Comparison of ENCODE assay signal across 10 mouse cellular contexts in genomic region chr15:80079954-80080353, GRCm38 (mm10). TPM values are rescaled to one million over a fixed set of nuclear protein-coding genes. Genes with fewer than 3 reads are reported as not detected.
A peak's percentile ranks its signal among the peaks of the same experiment; 100 is the strongest.
DNase-seq lines count a peak whose midpoint lies in the region; ATAC-seq and TF ChIP-seq lines count a peak whose summit lies in the region.
"Had no signal": no experiment of that assay in that cellular context is flagged by ENCODE, and none has a peak within 500 bp of the region (broad histone marks: within the 10 kb centered on the region; RNA-seq: fewer than 3 reads in every experiment).

No protein-coding gene starts in this region.

- TF ChIP-seq POLR2A in heart, adult 2 months (IDR thresholded peaks at IDR 0.05; ENCODE audit: insufficient read depth, low read depth, low read length): no peak

- TF ChIP-seq EP300 in heart, adult 2 months (IDR thresholded peaks at IDR 0.05; ENCODE audit: insufficient read depth, low read depth, low read length): no peak
- no peak for TF ChIP-seq EP300 in stomach, postnatal 0 days (optimal IDR thresholded peaks at IDR 0.05)

- no peak for DNase-seq in heart, adult 2 months
- DNase-seq in stomach, postnatal 0 days (ENCODE audit: low spot score): no peak
- no peak for DNase-seq in retina, postnatal 1 day
- DNase-seq in layer of hippocampus, adult 18-20 months (ENCODE audit: low spot score in 2 of 2): no peak
- DNase-seq: adrenal gland, adult 8-10 months had no signal

- no peaks in the 10 kb centered on the region for H3K27me3 ChIP-seq in heart, embryonic 12.5 days (replicated peaks)
- H3K27me3 ChIP-seq in heart, adult 2 months (ENCODE audit: control insufficient read depth, insufficient read depth, low read length): no peaks in the 10 kb centered on the region
- H3K27me3 ChIP-seq in stomach, embryonic 15.5 days (replicated peaks): no peaks in the 10 kb centered on the region
- H3K27me3 ChIP-seq in stomach, postnatal 0 days (ENCODE audit: control insufficient read depth, insufficient read depth, low read length): no peaks in the 10 kb centered on the region
- no peaks in the 10 kb centered on the region for H3K27me3 ChIP-seq in intestine, embryonic 16.5 days (replicated peaks; ENCODE audit: control insufficient read depth, insufficient read depth, low read length)
- no peaks in the 10 kb centered on the region for H3K27me3 ChIP-seq in stomach, embryonic 16.5 days (ENCODE audit: control insufficient read depth, insufficient read depth, low read length)

- ATAC-seq in heart, embryonic 12.5 days (ENCODE audit: insufficient number of reproducible peaks, low FRiP score): no peak
- no peak for ATAC-seq in stomach, embryonic 15.5 days (ENCODE audit: insufficient read depth, low FRiP score, low read depth)
- no peak for ATAC-seq in stomach, postnatal 0 days (ENCODE audit: low FRiP score, low TSS enrichment)
- ATAC-seq in intestine, embryonic 16.5 days: no peak
- ATAC-seq in stomach, embryonic 16.5 days (ENCODE audit: insufficient read depth, low FRiP score): no peak

- H3K4me1 ChIP-seq in heart, embryonic 12.5 days (replicated peaks): peaks cover 46% of the 10 kb centered on the region
- H3K4me1 ChIP-seq in heart, adult 2 months (ENCODE audit: control insufficient read depth, insufficient read depth, low read length): peaks cover 16% of the 10 kb centered on the region
- peaks cover 28% of the 10 kb centered on the region for H3K4me1 ChIP-seq in stomach, embryonic 15.5 days
- H3K4me1 ChIP-seq in stomach, postnatal 0 days (replicated peaks; ENCODE audit: control insufficient read depth, insufficient read depth): peaks cover 2% of the 10 kb centered on the region; the same call in 1 of the 2 replicates
- peaks cover 25% of the 10 kb centered on the region for H3K4me1 ChIP-seq in intestine, embryonic 16.5 days (ENCODE audit: control insufficient read depth, insufficient read depth, low read length)
- peaks cover 23% of the 10 kb centered on the region for H3K4me1 ChIP-seq in stomach, embryonic 16.5 days (ENCODE audit: control insufficient read depth, insufficient read depth, low read length)

- intact Hi-C loops in heart, adult 2 months (cut with DNase I): loop anchor here (1.0 to 10.0 kb wide), 3 partner anchors 134 to 335 kb away; partner anchors contain the start of genes Cbx6, Npcd and Sun2

- WGBS in heart, embryonic 12.5 days: 86% methylated on average over 3 of the region's 3 CpGs
- WGBS in heart, adult 2 months: 81% methylated on average over 3 of the region's 3 CpGs
- 66% methylated on average over 3 of the region's 3 CpGs for WGBS in stomach, embryonic 15.5 days
- 66% methylated on average over 3 of the region's 3 CpGs for WGBS in stomach, postnatal 0 days
- WGBS in intestine, embryonic 16.5 days: 61% methylated on average over 3 of the region's 3 CpGs
- 69% methylated on average over 3 of the region's 3 CpGs for WGBS in stomach, embryonic 16.5 days

- H3K27ac ChIP-seq in heart, embryonic 12.5 days (ENCODE audit: poor library complexity, severe bottlenecking): no peak overlapping the region
- H3K27ac ChIP-seq in heart, adult 2 months: no peak overlapping the region
- H3K27ac ChIP-seq in stomach, embryonic 15.5 days: no peak overlapping the region
- H3K27ac ChIP-seq in stomach, postnatal 0 days (replicated peaks): no peak overlapping the region
- no peak overlapping the region for H3K27ac ChIP-seq in intestine, embryonic 16.5 days (ENCODE audit: low read length)
- H3K27ac ChIP-seq in stomach, embryonic 16.5 days (ENCODE audit: low read length): no peak overlapping the region
- H3K27ac ChIP-seq: left cerebral cortex, adult 2 months had no signal

- peaks cover 59% of the 10 kb centered on the region for H3K36me3 ChIP-seq in heart, embryonic 12.5 days
- H3K36me3 ChIP-seq in heart, adult 2 months (ENCODE audit: control insufficient read depth, insufficient read depth, low read length): peaks cover 23% of the 10 kb centered on the region
- peaks cover 41% of the 10 kb centered on the region for H3K36me3 ChIP-seq in stomach, embryonic 15.5 days
- peaks cover 29% of the 10 kb centered on the region for H3K36me3 ChIP-seq in stomach, postnatal 0 days (ENCODE audit: control insufficient read depth, insufficient read depth, low read length)
- peaks cover 18% of the 10 kb centered on the region for H3K36me3 ChIP-seq in intestine, embryonic 16.5 days (ENCODE audit: control insufficient read depth, insufficient read depth, low read length)
- peaks cover 26% of the 10 kb centered on the region for H3K36me3 ChIP-seq in stomach, embryonic 16.5 days (ENCODE audit: control insufficient read depth, insufficient read depth, low read length)

- no peak overlapping the region for H3K4me3 ChIP-seq in heart, embryonic 12.5 days
- H3K4me3 ChIP-seq in heart, adult 2 months: no peak overlapping the region
- peak overlapping the region; percentile 13; the same call in 1 of the 2 replicates for H3K4me3 ChIP-seq in stomach, embryonic 15.5 days (replicated peaks)
- no peak overlapping the region for H3K4me3 ChIP-seq in stomach, postnatal 0 days (ENCODE audit: low read depth, low read length)
- peak overlapping the region; percentile 89 for H3K4me3 ChIP-seq in intestine, embryonic 16.5 days (ENCODE audit: low read length)
- H3K4me3 ChIP-seq in stomach, embryonic 16.5 days (replicated peaks; ENCODE audit: low read length): peak overlapping the region; percentile 78; the same call in 1 of the 2 replicates
- H3K4me3 ChIP-seq: left cerebral cortex, adult 2 months had no signal

- peak overlapping the region; percentile 21 for H3K4me2 ChIP-seq in heart, embryonic 12.5 days
- H3K4me2 ChIP-seq in stomach, embryonic 15.5 days: 0 out of 2 replicates have a peak overlapping the region, but pooled peaks have one; percentile 74
- H3K4me2 ChIP-seq in stomach, postnatal 0 days (replicated peaks; ENCODE audit: low read depth): no peak overlapping the region
- H3K4me2 ChIP-seq in intestine, embryonic 16.5 days (ENCODE audit: low read depth, low read length): peak overlapping the region; percentile 76
- H3K4me2 ChIP-seq in stomach, embryonic 16.5 days (ENCODE audit: low read depth, low read length): peak overlapping the region; percentile 83

- H3K9me3 ChIP-seq in heart, embryonic 12.5 days (replicated peaks): no peaks in the 10 kb centered on the region
- H3K9me3 ChIP-seq in stomach, embryonic 15.5 days: no peaks in the 10 kb centered on the region
- no peaks in the 10 kb centered on the region for H3K9me3 ChIP-seq in stomach, postnatal 0 days (ENCODE audit: control insufficient read depth, low read length)
- no peaks in the 10 kb centered on the region for H3K9me3 ChIP-seq in intestine, embryonic 16.5 days (ENCODE audit: control insufficient read depth, low read length)
- H3K9me3 ChIP-seq in stomach, embryonic 16.5 days (replicated peaks; ENCODE audit: control insufficient read depth, low read length): no peaks in the 10 kb centered on the region

- peak overlapping the region; percentile 14; the same call in 1 of the 2 replicates for H3K9ac ChIP-seq in heart, embryonic 12.5 days
- H3K9ac ChIP-seq in heart, adult 2 months (ENCODE audit: low read depth, low read length): no peak overlapping the region
- H3K9ac ChIP-seq in stomach, embryonic 15.5 days: no peak overlapping the region
- H3K9ac ChIP-seq in stomach, postnatal 0 days (ENCODE audit: low read length): no peak overlapping the region
- no peak overlapping the region; the same call in 1 of the 2 replicates for H3K9ac ChIP-seq in intestine, embryonic 16.5 days (ENCODE audit: low read depth, low read length)
- peak overlapping the region; percentile 47; the same call in 1 of the 2 replicates for H3K9ac ChIP-seq in stomach, embryonic 16.5 days (ENCODE audit: low read length)

- no peaks in the 10 kb centered on the region for H3K79me2 ChIP-seq in heart, adult 2 months (replicated peaks; ENCODE audit: control insufficient read depth, insufficient read depth, low read length)

- TF ChIP-seq CTCF in heart, adult 2 months (IDR thresholded peaks at IDR 0.05): no peak
- TF ChIP-seq CTCF in stomach, postnatal 0 days (IDR thresholded peaks at IDR 0.05; ENCODE audit: low read depth): no peak

RNA-seq across cellular contexts. Expression of gene Syngr1, which starts 11.2 kb away (rescaled TPM):
- 17.2 and 19.0 TPM in 2 replicates for polyA plus RNA-seq in heart, embryonic 12.5 days (2016; fragmentation: Nextera tagmentation; extraction: Ambion mirVana)
- 10 to 100 TPM; 69.6 to 95.0 TPM for total RNA-seq in heart, adult 2 months (2021)
- 247 and 250 TPM in 2 replicates for polyA plus RNA-seq in heart, adult 2 months (2012; rRNA removed)
- polyA plus RNA-seq in stomach, embryonic 15.5 days (2015; fragmentation: Nextera tagmentation; extraction: Ambion mirVana): 32.8 and 34.7 TPM in 2 replicates
- 53.7 TPM in 2 replicates for polyA plus RNA-seq in stomach, postnatal 0 days (2015; fragmentation: Nextera tagmentation; extraction: Ambion mirVana)
- 15.2 and 16.0 TPM in 2 replicates for polyA plus RNA-seq in intestine, embryonic 16.5 days (2015; fragmentation: Nextera tagmentation; extraction: Ambion mirVana)
- polyA plus RNA-seq in stomach, embryonic 16.5 days (2015; fragmentation: Nextera tagmentation; extraction: Ambion mirVana): 43.1 and 55.2 TPM in 2 replicates
- total RNA-seq in layer of hippocampus, adult 18-20 months (2021): 100 to 1,000 TPM; 370 to 379 TPM

RNA-seq across cellular contexts. Expression of gene Rpl3, which starts 11.7 kb away (rescaled TPM):
- 601 and 631 TPM in 2 replicates for polyA plus RNA-seq in heart, embryonic 12.5 days (2016; fragmentation: Nextera tagmentation; extraction: Ambion mirVana)
- 100 to 1,000 TPM; 137 to 150 TPM for total RNA-seq in heart, adult 2 months (2021)
- 201 and 230 TPM in 2 replicates for polyA plus RNA-seq in heart, adult 2 months (2012; rRNA removed)
- polyA plus RNA-seq in stomach, embryonic 15.5 days (2015; fragmentation: Nextera tagmentation; extraction: Ambion mirVana): 883 and 1,069 TPM in 2 replicates
- polyA plus RNA-seq in stomach, postnatal 0 days (2015; fragmentation: Nextera tagmentation; extraction: Ambion mirVana): 706 and 736 TPM in 2 replicates
- polyA plus RNA-seq in intestine, embryonic 16.5 days (2015; fragmentation: Nextera tagmentation; extraction: Ambion mirVana): 1,018 and 1,133 TPM in 2 replicates
- polyA plus RNA-seq in stomach, embryonic 16.5 days (2015; fragmentation: Nextera tagmentation; extraction: Ambion mirVana): 835 and 1,068 TPM in 2 replicates
- 100 to 1,000 TPM; 600 to 628 TPM for total RNA-seq in layer of hippocampus, adult 18-20 months (2021)

RNA-seq across cellular contexts. Expression of gene Tab1, which starts 53.0 kb away (rescaled TPM):
- polyA plus RNA-seq in heart, embryonic 12.5 days (2016; fragmentation: Nextera tagmentation; extraction: Ambion mirVana): 30.5 TPM in 2 replicates
- 10 to 100 TPM; 17.8 to 24.5 TPM for total RNA-seq in heart, adult 2 months (2021)
- 24.1 and 29.3 TPM in 2 replicates for polyA plus RNA-seq in heart, adult 2 months (2012; rRNA removed)
- polyA plus RNA-seq in stomach, embryonic 15.5 days (2015; fragmentation: Nextera tagmentation; extraction: Ambion mirVana): 29.5 and 33.2 TPM in 2 replicates
- polyA plus RNA-seq in stomach, postnatal 0 days (2015; fragmentation: Nextera tagmentation; extraction: Ambion mirVana): 16.3 and 16.5 TPM in 2 replicates
- 28.2 and 29.6 TPM in 2 replicates for polyA plus RNA-seq in intestine, embryonic 16.5 days (2015; fragmentation: Nextera tagmentation; extraction: Ambion mirVana)
- 29.3 and 35.6 TPM in 2 replicates for polyA plus RNA-seq in stomach, embryonic 16.5 days (2015; fragmentation: Nextera tagmentation; extraction: Ambion mirVana)
- 10 to 100 TPM; 21.2 to 23.4 TPM for total RNA-seq in layer of hippocampus, adult 18-20 months (2021)

Comparison
In these comparisons a context has a peak if more than half of its experiments do, and no peak if none do; other contexts are left out.
1. H3K4me3 ChIP-seq: peak in stomach, embryonic 15.5 days (single experiment), intestine, embryonic 16.5 days (single experiment) and stomach, embryonic 16.5 days (single experiment); none in heart, embryonic 12.5 days (single experiment), heart, adult 2 months (single experiment) and stomach, postnatal 0 days (single experiment).
2. H3K9ac ChIP-seq: peak in heart, embryonic 12.5 days (single experiment) and stomach, embryonic 16.5 days (single experiment); none in heart, adult 2 months (single experiment), stomach, embryonic 15.5 days (single experiment), stomach, postnatal 0 days (single experiment) and intestine, embryonic 16.5 days (single experiment).